17 mouse cellular contexts compared by ENCODE assay signal in the genomic region with DNA sequence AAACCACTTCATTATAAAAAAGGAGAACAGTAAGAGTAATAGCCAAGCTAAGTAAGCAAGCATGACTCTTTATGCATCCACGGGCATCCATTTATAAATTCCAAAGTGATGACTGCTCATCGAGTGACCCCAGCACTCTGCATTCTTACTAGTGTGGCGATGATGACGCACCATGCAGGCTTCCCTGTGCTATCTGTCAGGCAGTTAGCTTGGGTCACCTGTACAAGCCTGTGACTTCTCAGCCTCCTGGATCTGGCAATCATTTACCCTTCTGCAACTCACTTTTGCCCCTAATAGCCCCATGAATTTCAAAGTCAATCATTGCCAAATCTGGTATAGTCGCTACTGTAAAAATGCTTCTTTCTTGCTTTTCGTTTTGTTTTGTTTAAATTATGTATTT.
A peak's percentile ranks its signal among the peaks of the same experiment; 100 is the strongest.
DNase-seq lines count a peak whose midpoint lies in the region; TF ChIP-seq lines count a peak whose summit lies in the region.
"Had no signal": no experiment of that assay in that cellular context is flagged by ENCODE, and none has a peak within 500 bp of the region (broad histone marks: within the 10 kb centered on the region; RNA-seq: fewer than 3 reads in every experiment).

No protein-coding gene starts in this region.

- TF ChIP-seq CTCF in kidney, adult 2 months (conservative IDR thresholded peaks at IDR 0.05; ENCODE audit: insufficient read depth, insufficient read length, low read depth, low read length): no peak

- peak; percentile 34 for DNase-seq in 3134 (ENCODE audit: extremely low read depth, insufficient read length, low spot score)
- DNase-seq in Muller cell, postnatal 12 days (ENCODE audit: inconsistent ontology term): peak; percentile 29
- DNase-seq in kidney, adult 2 months: peak; percentile 76
- DNase-seq in kidney, postnatal 25 days: peak; percentile 45 to 71
- DNase-seq in embryonic facial prominence, embryonic 10.5 days (ENCODE audit: low spot score): no peak
- DNase-seq in heart, embryonic 10.5 days (ENCODE audit: low spot score): no peak
- DNase-seq in cerebellum, adult 9-10 months: no peak
- DNase-seq: adrenal gland, postnatal 10 days; cerebellum, adult 11 months; cerebellum, postnatal 36 days; gastrocnemius, postnatal 25 days; left cerebral cortex, postnatal 4 days; lung, adult 2 months; right cerebral cortex, postnatal 25 days had no signal

- H3K27ac ChIP-seq in kidney, adult 2 months (ENCODE audit: insufficient read depth, low read depth, low read length): no peak overlapping the region
- H3K27ac ChIP-seq in embryonic facial prominence, embryonic 10.5 days (replicated peaks): no peak overlapping the region
- H3K27ac ChIP-seq in heart, embryonic 10.5 days: no peak overlapping the region
- H3K27ac ChIP-seq: forebrain, embryonic 13.5 days; macrophage had no signal

- no peaks in the 10 kb centered on the region for H3K27me3 ChIP-seq in kidney, adult 2 months (replicated peaks; ENCODE audit: control insufficient read depth, insufficient read depth, low read length)
- H3K27me3 ChIP-seq in embryonic facial prominence, embryonic 10.5 days (replicated peaks; ENCODE audit: low read depth, poor library complexity, severe bottlenecking): no peaks in the 10 kb centered on the region
- H3K27me3 ChIP-seq in heart, embryonic 10.5 days (ENCODE audit: insufficient read depth, poor library complexity, severe bottlenecking): no peaks in the 10 kb centered on the region
- H3K27me3 ChIP-seq: forebrain, embryonic 13.5 days had no signal

- no peaks in the 10 kb centered on the region for H3K36me3 ChIP-seq in kidney, adult 2 months (ENCODE audit: control insufficient read depth, insufficient read depth, low read length)
- H3K36me3 ChIP-seq in embryonic facial prominence, embryonic 10.5 days (replicated peaks): no peaks in the 10 kb centered on the region
- no peaks in the 10 kb centered on the region for H3K36me3 ChIP-seq in heart, embryonic 10.5 days
- H3K36me3 ChIP-seq: G1E had no signal

- H3K4me3 ChIP-seq in kidney, adult 2 months (ENCODE audit: insufficient read depth, low read depth, low read length): no peak overlapping the region
- H3K4me3 ChIP-seq in embryonic facial prominence, embryonic 10.5 days: no peak overlapping the region
- H3K4me3 ChIP-seq in heart, embryonic 10.5 days: no peak overlapping the region
- H3K4me3 ChIP-seq: forebrain, embryonic 13.5 days had no signal

- TF ChIP-seq POLR2A in kidney, adult 2 months (IDR thresholded peaks at IDR 0.05; ENCODE audit: low read depth, low read length): no peak

- H3K4me1 ChIP-seq in kidney, adult 2 months (ENCODE audit: control insufficient read depth, insufficient read depth, low read length): 0 out of 2 replicates have a peak, but pooled peaks cover 4% of the 10 kb centered on the region
- no peaks in the 10 kb centered on the region for H3K4me1 ChIP-seq in embryonic facial prominence, embryonic 10.5 days
- no peaks in the 10 kb centered on the region for H3K4me1 ChIP-seq in heart, embryonic 10.5 days
- H3K4me1 ChIP-seq: forebrain, embryonic 13.5 days had no signal

- H3K9me3 ChIP-seq in embryonic facial prominence, embryonic 10.5 days: no peaks in the 10 kb centered on the region
- no peaks in the 10 kb centered on the region for H3K9me3 ChIP-seq in heart, embryonic 10.5 days
- H3K9me3 ChIP-seq: forebrain, embryonic 13.5 days had no signal

- WGBS in kidney, adult 2 months: 42% methylated on average over 6 of the region's 6 CpGs
- WGBS in embryonic facial prominence, embryonic 10.5 days: 90% methylated on average over 6 of the region's 6 CpGs
- 78% methylated on average over 6 of the region's 6 CpGs for WGBS in heart, embryonic 10.5 days

Comparison
In these comparisons a context has a peak if more than half of its experiments do, and no peak if none do; other contexts are left out.
1. DNase-seq: peak in 3134 (single experiment), Muller cell, postnatal 12 days (single experiment), kidney, adult 2 months (single experiment) and kidney, postnatal 25 days (2 of 2); none in embryonic facial prominence, embryonic 10.5 days (single experiment), heart, embryonic 10.5 days (single experiment) and cerebellum, adult 9-10 months (single experiment).